Mouse (Mus musculus): Measurements from ENCODE around the gene Srsf3. TPM values are rescaled to one million over a fixed set of nuclear protein-coding genes. Genes with fewer than 3 reads are reported as not detected.
A peak's percentile ranks its signal among the peaks of the same experiment; 100 is the strongest.

The Srsf3 gene
- polyA plus RNA-seq, 1 experiment from 2014 or later = 879 TPM

DNA sequence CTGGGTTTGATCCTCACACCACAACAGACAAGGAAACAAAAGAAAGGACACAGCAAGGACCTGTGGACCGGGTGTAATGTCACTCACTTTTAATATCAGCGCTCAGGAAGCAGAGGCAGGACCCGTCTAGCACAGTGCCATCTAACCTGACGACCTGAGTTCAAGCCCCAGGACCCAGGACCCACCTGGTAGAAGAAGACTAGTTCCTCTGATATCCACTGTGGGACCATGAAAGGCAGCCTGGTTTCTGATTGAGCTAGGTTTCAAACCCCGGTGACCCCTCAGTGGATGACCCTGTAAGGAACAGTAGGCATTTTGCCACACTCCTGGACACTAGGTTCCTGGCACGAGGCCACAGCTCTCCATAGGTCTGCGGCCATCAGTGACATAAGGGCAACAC is 52.2 kb downstream of the Srsf3 start:
- H3K9ac ChIP-seq (ENCODE audit: low read length) = no peak overlapping the region
- ATAC-seq (ENCODE audit: insufficient number of reproducible peaks, low FRiP score, low TSS enrichment, low read depth) (no peak), DNase-seq (ENCODE audit: low spot score) (no peak)
- no peak overlapping the region for H3K4me2 ChIP-seq (ENCODE audit: low read depth, severe bottlenecking)
- no peaks in the 10 kb centered on the region for H3K36me3 ChIP-seq (ENCODE audit: control insufficient read depth, insufficient read depth, low read length)
- peaks cover 17% of the 10 kb centered on the region for H3K27me3 ChIP-seq (ENCODE audit: control insufficient read depth, insufficient read depth, low read length)
- H3K4me3 ChIP-seq (ENCODE audit: low read depth, low read length) = no peak overlapping the region
- H3K27ac ChIP-seq (replicated peaks; ENCODE audit: low read depth, low read length) = no peak overlapping the region
- WGBS = 91% methylated on average over 7 of the region's 7 CpGs
- H3K4me1 ChIP-seq (ENCODE audit: control insufficient read depth, insufficient read depth, low read length) = peaks cover 6% of the 10 kb centered on the region; the same call in 1 of the 2 replicates
- H3K9me3 ChIP-seq (ENCODE audit: control insufficient read depth, low read length) = 0 out of 2 replicates have a peak, but pooled peaks cover 2% of the 10 kb centered on the region

DNA sequence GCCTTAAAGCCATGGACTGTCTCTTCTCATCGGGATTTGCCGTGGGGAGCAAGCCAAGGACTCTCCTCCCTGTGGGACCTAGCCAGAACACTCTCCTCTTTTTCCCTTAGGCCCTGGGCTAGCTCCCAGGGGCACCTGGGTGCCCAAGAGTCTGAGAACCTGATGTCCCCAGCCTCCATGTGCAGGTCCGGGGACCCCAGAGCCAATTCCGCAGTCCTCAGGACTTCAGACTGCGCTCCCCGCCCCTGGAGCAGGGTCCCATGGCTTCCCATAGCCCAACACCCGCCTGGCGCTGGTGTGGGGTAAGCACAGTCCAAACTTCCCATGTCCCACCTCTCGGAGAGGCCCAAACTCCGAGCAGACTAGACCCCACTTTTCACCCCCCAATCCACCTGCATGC is 52.8 kb downstream of the Srsf3 start:
- peaks cover 6% of the 10 kb centered on the region; the same call in 1 of the 2 replicates for H3K4me1 ChIP-seq (ENCODE audit: control insufficient read depth, insufficient read depth, low read length)
- WGBS = 79% methylated on average over 10 of the region's 10 CpGs
- ATAC-seq (ENCODE audit: insufficient number of reproducible peaks, low FRiP score, low TSS enrichment, low read depth) = no peak

DNA sequence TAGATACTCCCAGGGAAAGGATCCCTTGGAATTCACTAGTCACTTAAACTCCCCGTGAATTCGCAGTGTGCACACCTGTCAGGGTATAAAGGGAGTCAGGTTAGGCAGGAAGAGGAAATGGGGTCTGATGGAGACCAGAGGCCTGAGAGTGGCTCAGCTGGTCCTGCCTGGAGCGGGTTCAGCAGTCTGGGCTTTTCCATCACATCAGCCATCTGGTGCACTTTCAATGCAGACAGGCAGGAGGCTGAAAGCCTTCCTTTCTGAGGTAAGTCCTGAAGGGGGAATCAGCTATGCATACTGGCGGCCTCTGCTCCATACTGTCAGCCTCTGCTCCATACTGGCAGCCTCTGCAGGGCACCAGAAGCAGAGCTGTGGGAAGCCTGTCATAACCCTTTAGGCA is 54.5 kb downstream of the Srsf3 start:
- no peaks in the 10 kb centered on the region for H3K4me1 ChIP-seq (ENCODE audit: control insufficient read depth, insufficient read depth, low read length)
- H3K9me3 ChIP-seq (ENCODE audit: control insufficient read depth, low read length) = 0 out of 2 replicates have a peak, but pooled peaks cover 2% of the 10 kb centered on the region
- H3K36me3 ChIP-seq (ENCODE audit: control insufficient read depth, insufficient read depth, low read length) = no peaks in the 10 kb centered on the region
- peaks cover 6% of the 10 kb centered on the region for H3K27me3 ChIP-seq (ENCODE audit: control insufficient read depth, insufficient read depth, low read length)
- H3K4me2 ChIP-seq (ENCODE audit: low read depth, severe bottlenecking) = no peak overlapping the region
- H3K27ac ChIP-seq (replicated peaks; ENCODE audit: low read depth, low read length) = no peak overlapping the region
- WGBS = 83% methylated on average over 4 of the region's 4 CpGs
- no peak overlapping the region for H3K4me3 ChIP-seq (ENCODE audit: low read depth, low read length)
- ATAC-seq (ENCODE audit: insufficient number of reproducible peaks, low FRiP score, low TSS enrichment, low read depth) (no peak), DNase-seq (ENCODE audit: low spot score) (no peak)
- H3K9ac ChIP-seq (ENCODE audit: low read length) = no peak overlapping the region

More for the DNA sequence above, 52.8 kb downstream of the Srsf3 start:
- peaks cover 17% of the 10 kb centered on the region for H3K27me3 ChIP-seq (ENCODE audit: control insufficient read depth, insufficient read depth, low read length)
- no peak overlapping the region for H3K4me2 ChIP-seq (ENCODE audit: low read depth, severe bottlenecking)
- no peak for DNase-seq (ENCODE audit: low spot score)
- H3K27ac ChIP-seq (replicated peaks; ENCODE audit: low read depth, low read length) = no peak overlapping the region
- H3K9ac ChIP-seq (ENCODE audit: low read length) = no peak overlapping the region
- H3K4me3 ChIP-seq (ENCODE audit: low read depth, low read length) = no peak overlapping the region
- no peaks in the 10 kb centered on the region for H3K36me3 ChIP-seq (ENCODE audit: control insufficient read depth, insufficient read depth, low read length)
- H3K9me3 ChIP-seq (ENCODE audit: control insufficient read depth, low read length) = 0 out of 2 replicates have a peak, but pooled peaks cover 2% of the 10 kb centered on the region

DNA sequence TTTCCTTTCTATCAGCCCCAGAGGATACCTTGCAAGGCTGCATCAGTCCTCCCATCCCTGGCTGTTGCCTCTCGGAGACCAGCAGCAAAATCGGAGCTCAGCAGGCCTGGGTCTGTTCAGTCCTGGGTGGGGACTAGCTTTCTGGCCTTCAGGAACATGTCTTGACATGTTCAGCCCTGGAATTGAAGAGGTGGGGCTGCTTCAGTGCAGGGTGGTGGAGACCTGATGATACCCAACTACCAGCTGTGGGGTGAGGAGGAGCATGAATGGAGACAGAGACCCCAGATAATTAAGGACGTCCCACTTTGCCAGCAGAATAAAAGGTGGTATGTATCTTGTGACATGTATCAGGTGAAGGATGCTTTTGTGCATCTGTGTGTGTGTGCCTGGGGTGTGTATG is 58.3 kb downstream of the Srsf3 start, which contains the start of gene Cdkn1a:
Cdkn1a (plus strand) TSS at position 201 of the 400 bp plus-strand sequence.
- ATAC-seq (ENCODE audit: insufficient number of reproducible peaks, low FRiP score, low TSS enrichment, low read depth) (no peak), DNase-seq (ENCODE audit: low spot score) (no peak)
- H3K4me1 ChIP-seq (ENCODE audit: control insufficient read depth, insufficient read depth, low read length) = peaks cover 19% of the 10 kb centered on the region
- H3K27me3 ChIP-seq (ENCODE audit: control insufficient read depth, insufficient read depth, low read length) = peaks cover 18% of the 10 kb centered on the region
- 73% methylated on average over 3 of the region's 3 CpGs for WGBS
- no peak within 1 kb of the TSS for H3K4me3 ChIP-seq (ENCODE audit: low read depth, low read length)
- H3K36me3 ChIP-seq (ENCODE audit: control insufficient read depth, insufficient read depth, low read length) = no peaks in the 10 kb centered on the region
- H3K9ac ChIP-seq (ENCODE audit: low read length) = no peak within 1 kb of the TSS
- no peak within 1 kb of the TSS for H3K4me2 ChIP-seq (ENCODE audit: low read depth, severe bottlenecking)
- no peak within 1 kb of the TSS for H3K27ac ChIP-seq (replicated peaks; ENCODE audit: low read depth, low read length)
- H3K9me3 ChIP-seq (ENCODE audit: control insufficient read depth, low read length) = no peaks in the 10 kb centered on the region

DNA sequence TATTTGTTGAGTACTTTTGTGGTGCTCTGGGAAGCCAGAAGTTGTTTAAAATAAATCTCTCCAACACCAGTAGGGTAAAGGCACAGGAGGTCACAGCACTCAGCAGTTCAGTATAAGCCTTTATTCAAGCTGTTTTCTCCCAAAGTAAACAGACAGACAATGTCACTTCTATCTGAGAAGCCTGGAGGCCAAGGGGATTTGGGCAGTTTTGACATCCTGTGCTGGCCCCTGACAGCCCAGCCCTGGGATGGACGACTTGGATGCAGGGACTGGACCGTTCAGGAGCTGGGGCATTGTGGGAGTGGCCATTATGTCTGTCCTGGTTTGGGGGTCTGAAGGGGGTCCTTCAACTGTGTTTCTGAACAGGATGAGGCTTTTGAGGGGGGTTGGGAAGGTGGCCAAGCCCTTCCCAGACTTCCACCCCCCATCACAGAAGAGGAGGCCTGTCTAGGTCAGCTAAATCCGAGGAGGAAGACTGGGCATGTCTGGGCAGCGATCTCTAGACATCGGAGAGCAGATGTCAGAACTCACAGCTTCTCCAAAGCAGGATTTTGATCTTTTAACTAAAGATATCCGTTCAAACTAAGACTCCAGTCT is 59.0 kb downstream of the Srsf3 start:
- Histone ChIP-seq H3K36me3 (ENCODE audit: control insufficient read depth, insufficient read depth, low read length) (no peaks in the 10 kb centered on the region), H3K9ac (ENCODE audit: low read length) (no peak overlapping the region), H3K4me3 (ENCODE audit: low read depth, low read length) (no peak overlapping the region), H3K4me2 (ENCODE audit: low read depth, severe bottlenecking) (no peak overlapping the region), H3K27me3 (ENCODE audit: control insufficient read depth, insufficient read depth, low read length) (peaks cover 18% of the 10 kb centered on the region), H3K9me3 (ENCODE audit: control insufficient read depth, low read length) (no peaks in the 10 kb centered on the region), H3K4me1 (ENCODE audit: control insufficient read depth, insufficient read depth, low read length) (peaks cover 19% of the 10 kb centered on the region), H3K27ac (replicated peaks; ENCODE audit: low read depth, low read length) (no peak overlapping the region)
- WGBS = 52% methylated on average over 6 of the region's 6 CpGs
- DNase-seq (ENCODE audit: low spot score) (no peak), ATAC-seq (ENCODE audit: insufficient number of reproducible peaks, low FRiP score, low TSS enrichment, low read depth) (no peak)

DNA sequence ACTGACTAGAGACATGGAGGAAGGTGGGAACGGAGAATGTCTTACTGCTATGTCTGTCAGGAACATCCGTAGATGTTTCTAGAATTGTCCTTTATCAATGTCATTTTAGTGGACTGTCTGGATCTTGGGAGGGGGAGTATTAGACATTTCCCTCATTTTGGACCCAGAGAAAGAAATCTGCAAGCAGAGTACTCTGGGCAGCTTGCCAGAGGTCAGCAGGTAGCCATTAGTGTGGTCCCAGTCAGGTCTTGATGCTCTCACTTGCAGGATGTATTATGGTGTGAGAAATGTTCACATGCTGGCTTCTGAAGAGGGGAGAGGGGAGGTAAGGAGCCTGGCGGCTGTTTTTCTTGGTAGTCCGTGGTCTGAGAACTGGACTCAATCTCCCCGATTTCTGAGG is 60.1 kb downstream of the Srsf3 start:
- Histone ChIP-seq H3K4me2 (ENCODE audit: low read depth, severe bottlenecking) (no peak overlapping the region), H3K4me3 (ENCODE audit: low read depth, low read length) (no peak overlapping the region), H3K27me3 (ENCODE audit: control insufficient read depth, insufficient read depth, low read length) (peaks cover 18% of the 10 kb centered on the region), H3K9ac (ENCODE audit: low read length) (peak overlapping the region; percentile 12; the same call in 1 of the 2 replicates), H3K36me3 (ENCODE audit: control insufficient read depth, insufficient read depth, low read length) (no peaks in the 10 kb centered on the region), H3K27ac (replicated peaks; ENCODE audit: low read depth, low read length) (no peak overlapping the region), H3K9me3 (ENCODE audit: control insufficient read depth, low read length) (no peaks in the 10 kb centered on the region), H3K4me1 (ENCODE audit: control insufficient read depth, insufficient read depth, low read length) (peaks cover 19% of the 10 kb centered on the region)
- DNase-seq (ENCODE audit: low spot score) (no peak), ATAC-seq (ENCODE audit: insufficient number of reproducible peaks, low FRiP score, low TSS enrichment, low read depth) (no peak)
- 65% methylated on average over 5 of the region's 5 CpGs for WGBS

Other genes starting within 250 kb of the Srsf3 start
- gene Brpf3, start 231.5 kb upstream of the Srsf3 start, polyA plus RNA-seq (2014; fragmentation: Nextera tagmentation; extraction: Ambion mirVana) = 9.6 and 12.4 TPM in 2 replicates
- not detected in 2 replicates for gene Pnpla1, start 174.2 kb upstream of the Srsf3 start, polyA plus RNA-seq (2014; fragmentation: Nextera tagmentation; extraction: Ambion mirVana)
- gene 4930539E08Rik, start 117.3 kb upstream of the Srsf3 start, polyA plus RNA-seq (2014; fragmentation: Nextera tagmentation; extraction: Ambion mirVana) = 0.07 and 0.29 TPM in 2 replicates
- not detected in 2 replicates for gene Pxt1, start 88.8 kb upstream of the Srsf3 start, polyA plus RNA-seq (2014; fragmentation: Nextera tagmentation; extraction: Ambion mirVana)
- 106 and 114 TPM in 2 replicates for gene Kctd20, start 80.7 kb upstream of the Srsf3 start, polyA plus RNA-seq (2014; fragmentation: Nextera tagmentation; extraction: Ambion mirVana)
- gene Stk38, start 24.6 kb upstream of the Srsf3 start, polyA plus RNA-seq (2014; fragmentation: Nextera tagmentation; extraction: Ambion mirVana) = 125 and 127 TPM in 2 replicates
- gene Cdkn1a, start 58.3 kb downstream of the Srsf3 start, polyA plus RNA-seq (2014; fragmentation: Nextera tagmentation; extraction: Ambion mirVana) = 40.7 and 41.5 TPM in 2 replicates
- gene Rab44, start 81.5 kb downstream of the Srsf3 start, polyA plus RNA-seq (2014; fragmentation: Nextera tagmentation; extraction: Ambion mirVana) = 0.16 TPM in 1 of 2 replicates, not detected in the other
- gene Cpne5, start 205.5 kb downstream of the Srsf3 start, polyA plus RNA-seq (2014; fragmentation: Nextera tagmentation; extraction: Ambion mirVana) = 3.0 and 4.1 TPM in 2 replicates
- gene Ppil1, start 231.6 kb downstream of the Srsf3 start, polyA plus RNA-seq (2014; fragmentation: Nextera tagmentation; extraction: Ambion mirVana) = 201 and 206 TPM in 2 replicates
- 50.0 and 51.5 TPM in 2 replicates for gene BC004004, start 236.2 kb downstream of the Srsf3 start, polyA plus RNA-seq (2014; fragmentation: Nextera tagmentation; extraction: Ambion mirVana)

Measured in limb, embryonic 11.5 days (tissue).